Mouse (Mus musculus) forebrain, embryonic 13.5 days (tissue): ENCODE data around the gene Cwc22. TPM values are rescaled to one million over a fixed set of nuclear protein-coding genes. Genes with fewer than 3 reads are reported as not detected.

Experiments used
- ATAC-seq: fragments of 200-750 bp; cut with Nextera tagmentation; 2 replicates; pipeline ENCODE4 v1.8.0; 2017
- H3K27ac ChIP-seq: fragments of 300-500 bp; sonication (generic); 2 replicates; pipeline ENCODE4 v1.5.1; 2015; ENCODE audit warnings: inconsistent platforms, mild to moderate bottlenecking, moderate library complexity
- H3K27me3 ChIP-seq: fragments of 300-500 bp; sonication (generic); 2 replicates; pipeline ENCODE4 v1.6.1; 2015; ENCODE audit warnings: mild to moderate bottlenecking, inconsistent platforms
- H3K36me3 ChIP-seq: fragments of 300-500 bp; sonication (generic); 2 replicates; pipeline ENCODE4 v1.6.1; 2015; ENCODE audit warnings: mild to moderate bottlenecking, inconsistent platforms; ENCODE audit not compliant: poor library complexity, severe bottlenecking
- H3K4me1 ChIP-seq: fragments of 300-500 bp; sonication (generic); 2 replicates; pipeline ENCODE4 v1.6.1; 2015; ENCODE audit warnings: inconsistent platforms
- H3K4me2 ChIP-seq: fragments of 300-500 bp; sonication (generic); 2 replicates; pipeline ENCODE4 v1.6.1; 2015; ENCODE audit warnings: inconsistent platforms, mild to moderate bottlenecking, moderate library complexity
- H3K4me3 ChIP-seq: fragments of 300-500 bp; sonication (generic); 2 replicates; pipeline ENCODE4 v1.5.1; 2015; ENCODE audit warnings: mild to moderate bottlenecking, inconsistent platforms
- H3K9ac ChIP-seq: fragments of 300-500 bp; sonication (generic); 2 replicates; pipeline ENCODE4 v1.6.1; 2015; ENCODE audit warnings: mild to moderate bottlenecking, inconsistent platforms
- H3K9me3 ChIP-seq: fragments of 300-500 bp; sonication (generic); replicated peaks from 2 replicates; pipeline ENCODE4 v1.6.1; 2016; ENCODE audit warnings: inconsistent platforms
- WGBS: fragments of 180-500 bp; shearing (Covaris S2); methylation state at CpG from one replicate; pipeline ENCODE4 v1.1.7; 2015; 5-methylcytosine and 5-hydroxymethylcytosine counted together
- polyA plus RNA-seq: library from polyadenylated mRNA; unstranded; fragments of >200 nt; fragmentation: Nextera tagmentation; extraction: Ambion mirVana; gene quantifications from 2 replicates; pipeline ENCODE4 v1.2.1, GENCODE M21; 2015

Gene Cwc22
- 30.2 and 32.7 TPM in 2 replicates for polyA plus RNA-seq

DNA sequence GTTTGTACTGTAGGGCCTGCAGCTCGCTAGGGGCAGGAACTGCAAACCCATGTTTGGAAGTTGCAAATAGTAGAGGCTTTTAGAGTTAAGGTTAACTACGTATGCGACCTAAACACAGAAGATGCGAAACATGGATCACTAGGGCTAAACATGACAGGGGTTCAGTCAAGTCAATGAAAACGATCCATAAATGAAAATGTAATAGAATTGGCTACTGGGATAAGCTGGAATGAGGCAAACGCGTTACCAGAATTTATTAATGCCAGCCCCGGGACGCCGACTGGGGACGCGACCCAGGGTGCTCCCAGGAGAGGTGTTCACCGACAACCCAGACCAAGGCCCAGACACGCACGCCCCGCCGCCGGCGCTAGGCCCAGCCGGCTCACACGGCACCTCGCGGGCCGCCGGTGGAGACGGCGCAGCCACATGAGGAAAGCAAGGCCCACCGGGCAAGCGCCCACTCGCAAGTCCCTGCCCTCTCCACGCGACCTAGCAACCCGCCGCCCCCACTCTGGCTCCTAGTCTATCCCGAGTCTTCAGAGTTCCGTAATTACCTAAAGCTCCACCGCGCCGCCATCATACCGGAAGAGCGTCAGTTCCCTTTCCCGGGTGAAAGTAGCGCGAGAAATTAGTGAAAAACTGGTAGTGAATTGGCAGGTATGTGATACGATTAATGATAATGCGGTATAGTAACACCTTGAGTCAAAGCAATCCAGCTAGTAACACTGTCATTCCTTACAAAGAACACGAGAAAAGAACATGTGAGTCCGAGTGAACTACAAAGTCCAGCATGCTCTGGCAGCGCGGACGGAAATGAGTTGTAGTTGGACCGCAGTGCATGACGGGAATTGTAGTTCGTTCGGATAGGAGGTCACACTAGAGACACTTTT is at the start of gene Cwc22:
Gene Cwc22 (minus strand): TSS at position 780 of the 890 bp plus-strand sequence.
- ATAC-seq, result peak; percentile 95
- under 1% methylated on average over 51 of the region's 55 CpGs for WGBS
- peak within 1 kb of the TSS; percentile 90 for H3K9ac ChIP-seq

DNA sequence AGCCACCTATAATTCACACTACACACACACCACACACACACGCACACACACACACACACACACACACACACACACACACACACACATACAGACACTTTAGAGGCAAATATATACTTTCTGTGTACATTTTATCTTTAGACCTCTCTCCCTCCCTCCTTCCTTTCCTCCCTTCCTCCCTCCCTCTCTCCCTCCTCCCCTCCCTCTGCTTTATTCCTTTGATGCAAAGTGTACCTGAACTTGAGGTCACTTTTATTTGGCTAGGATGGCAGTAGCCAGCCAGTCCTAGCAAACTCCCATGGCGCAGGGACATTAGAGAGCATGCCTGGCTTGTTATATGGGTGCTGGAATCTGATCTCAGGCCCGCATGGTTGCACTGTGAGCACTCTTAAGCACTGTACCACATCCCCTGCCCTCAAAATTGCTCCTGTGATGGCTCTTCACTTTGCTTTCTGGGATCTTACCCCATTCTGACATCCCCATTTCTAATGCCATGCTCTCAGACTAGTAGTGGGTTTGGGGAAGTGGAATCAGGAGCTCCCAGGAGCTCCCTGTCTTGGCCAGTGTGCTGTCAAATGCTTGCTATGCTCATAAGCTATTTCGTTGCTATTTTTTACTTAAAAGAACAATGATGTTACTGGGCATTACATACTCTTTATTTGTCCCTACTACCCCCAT is 47.7 kb upstream of the Cwc22 start:
- Histone ChIP-seq H3K4me2 (no peak overlapping the region), H3K9me3 (no peaks in the 10 kb centered on the region), H3K4me1 (no peaks in the 10 kb centered on the region), H3K27me3 (no peaks in the 10 kb centered on the region), H3K9ac (no peak overlapping the region), H3K36me3 (no peaks in the 10 kb centered on the region), H3K27ac (no peak overlapping the region), H3K4me3 (no peak overlapping the region)
- no peak for ATAC-seq
- WGBS, result 76% methylated on average over 4 of the region's 4 CpGs

More for the DNA sequence above, at the start of gene Cwc22:
- Histone ChIP-seq H3K27me3 (no peaks in the 10 kb centered on the region), H3K4me3 (peak within 1 kb of the TSS; percentile 78), H3K4me2 (peak within 1 kb of the TSS; percentile 82), H3K27ac (0 out of 2 replicates have a peak within 1 kb of the TSS, but pooled peaks have one; percentile 35), H3K9me3 (no peaks in the 10 kb centered on the region), H3K4me1 (peaks cover 13% of the 10 kb centered on the region), H3K36me3 (no peaks in the 10 kb centered on the region)

DNA sequence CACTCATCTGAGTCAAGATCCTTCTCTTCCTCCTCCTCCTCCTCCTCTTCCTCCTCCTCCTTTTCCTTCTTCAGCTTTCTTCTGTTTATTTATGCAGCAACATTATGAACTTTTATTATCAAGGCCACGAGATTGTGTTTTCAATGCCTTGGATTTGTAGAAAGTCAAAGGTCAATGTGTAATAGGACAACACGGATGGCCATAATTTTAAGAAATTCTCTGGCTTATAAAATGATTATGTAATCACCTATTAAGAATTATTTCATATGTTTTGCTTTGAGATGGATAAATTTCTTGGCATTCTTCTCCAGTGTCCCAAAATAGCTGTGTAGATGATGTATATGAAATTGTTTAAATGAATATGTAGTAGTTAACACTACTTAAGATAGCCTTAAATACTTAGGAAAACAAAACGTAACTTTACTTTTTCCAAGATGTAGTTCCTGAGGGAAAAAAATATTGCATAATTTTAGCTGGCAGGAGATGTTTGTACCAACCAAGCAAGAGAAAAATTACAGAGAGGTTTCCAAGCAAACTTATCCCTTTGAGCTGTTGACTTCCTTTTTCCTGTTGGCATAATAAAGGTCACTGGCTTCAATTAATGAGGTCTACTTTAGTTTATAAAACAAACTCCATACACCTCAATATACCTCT is 46.9 kb upstream of the Cwc22 start:
- H3K9me3 ChIP-seq, result no peaks in the 10 kb centered on the region
- no peaks in the 10 kb centered on the region for H3K4me1 ChIP-seq
- no peaks in the 10 kb centered on the region for H3K27me3 ChIP-seq
- H3K4me3 ChIP-seq, result no peak overlapping the region
- no peak for ATAC-seq
- H3K27ac ChIP-seq, result no peak overlapping the region
- no peak overlapping the region for H3K9ac ChIP-seq
- H3K4me2 ChIP-seq, result no peak overlapping the region
- H3K36me3 ChIP-seq, result no peaks in the 10 kb centered on the region
- WGBS, result 87% methylated on average over 3 of the region's 3 CpGs

DNA sequence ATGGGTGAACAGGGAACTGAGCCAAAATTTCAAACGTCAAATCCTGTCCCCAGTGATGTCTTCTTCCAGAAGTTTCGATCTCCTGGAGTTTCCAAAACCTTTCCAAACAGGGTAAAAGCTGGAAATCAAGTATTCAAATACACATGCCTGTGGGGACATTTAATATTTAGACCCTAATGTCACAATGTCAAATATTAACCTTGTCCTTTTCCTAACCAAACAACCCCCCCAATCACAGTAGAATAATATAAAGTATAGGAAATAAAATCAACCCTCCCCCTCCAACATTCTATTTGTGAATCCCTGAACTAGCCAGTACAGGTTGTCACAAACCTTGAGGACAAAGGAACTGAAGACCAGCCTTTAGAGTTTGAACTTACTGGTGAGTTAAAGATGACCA is 44.6 kb upstream of the Cwc22 start:
- no peaks in the 10 kb centered on the region for H3K27me3 ChIP-seq
- no peaks in the 10 kb centered on the region for H3K36me3 ChIP-seq
- no peak for ATAC-seq
- 56% methylated on average over 2 of the region's 2 CpGs for WGBS
- H3K9ac ChIP-seq, result no peak overlapping the region
- H3K27ac ChIP-seq, result no peak overlapping the region
- no peaks in the 10 kb centered on the region for H3K9me3 ChIP-seq
- H3K4me3 ChIP-seq, result no peak overlapping the region
- H3K4me2 ChIP-seq, result no peak overlapping the region
- H3K4me1 ChIP-seq, result no peaks in the 10 kb centered on the region

DNA sequence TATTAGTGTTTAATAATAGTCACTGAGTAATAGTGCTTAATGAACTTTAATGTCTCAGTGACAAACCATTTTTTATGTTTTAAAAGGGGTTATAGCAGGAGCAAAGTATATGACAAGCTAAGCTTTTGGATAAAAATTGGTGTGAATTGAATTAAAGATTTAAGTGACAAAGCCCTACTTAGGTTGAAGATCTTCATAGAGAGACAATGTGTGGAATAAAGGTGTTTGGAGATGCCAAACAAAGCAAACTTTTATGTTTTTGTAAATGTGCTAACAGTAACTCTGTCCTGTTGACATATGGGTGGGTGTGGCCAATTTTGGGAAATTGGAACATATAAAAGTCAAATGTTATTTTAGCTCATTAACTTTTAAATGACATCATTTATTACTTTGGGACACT is 43.9 kb upstream of the Cwc22 start:
- Histone ChIP-seq H3K27ac (no peak overlapping the region), H3K4me3 (no peak overlapping the region), H3K4me2 (no peak overlapping the region), H3K9ac (no peak overlapping the region), H3K9me3 (no peaks in the 10 kb centered on the region), H3K27me3 (no peaks in the 10 kb centered on the region), H3K36me3 (no peaks in the 10 kb centered on the region), H3K4me1 (no peaks in the 10 kb centered on the region)
- no peak for ATAC-seq

DNA sequence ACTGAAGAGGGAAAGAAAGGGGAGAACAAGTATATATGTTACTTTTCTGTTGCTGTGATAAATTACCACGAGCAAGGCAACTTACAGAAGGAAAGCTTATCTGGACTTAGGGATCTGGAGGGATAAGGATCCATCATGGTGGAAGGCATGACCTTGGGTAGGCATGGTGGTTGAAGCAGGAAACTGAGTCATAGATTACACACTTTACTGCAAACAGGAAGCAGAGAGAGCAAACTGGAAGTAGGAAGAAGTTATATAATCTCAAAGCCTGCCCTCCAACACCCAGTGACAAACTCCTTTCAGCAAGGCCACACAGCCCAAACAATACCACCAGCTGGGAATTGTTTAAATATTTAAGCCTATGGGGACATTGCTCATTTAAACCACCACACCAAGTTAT is 43.2 kb upstream of the Cwc22 start:
- H3K4me1 ChIP-seq, result no peaks in the 10 kb centered on the region
- H3K9me3 ChIP-seq, result no peaks in the 10 kb centered on the region
- 79% methylated on average over 1 of the region's 1 CpGs for WGBS

DNA sequence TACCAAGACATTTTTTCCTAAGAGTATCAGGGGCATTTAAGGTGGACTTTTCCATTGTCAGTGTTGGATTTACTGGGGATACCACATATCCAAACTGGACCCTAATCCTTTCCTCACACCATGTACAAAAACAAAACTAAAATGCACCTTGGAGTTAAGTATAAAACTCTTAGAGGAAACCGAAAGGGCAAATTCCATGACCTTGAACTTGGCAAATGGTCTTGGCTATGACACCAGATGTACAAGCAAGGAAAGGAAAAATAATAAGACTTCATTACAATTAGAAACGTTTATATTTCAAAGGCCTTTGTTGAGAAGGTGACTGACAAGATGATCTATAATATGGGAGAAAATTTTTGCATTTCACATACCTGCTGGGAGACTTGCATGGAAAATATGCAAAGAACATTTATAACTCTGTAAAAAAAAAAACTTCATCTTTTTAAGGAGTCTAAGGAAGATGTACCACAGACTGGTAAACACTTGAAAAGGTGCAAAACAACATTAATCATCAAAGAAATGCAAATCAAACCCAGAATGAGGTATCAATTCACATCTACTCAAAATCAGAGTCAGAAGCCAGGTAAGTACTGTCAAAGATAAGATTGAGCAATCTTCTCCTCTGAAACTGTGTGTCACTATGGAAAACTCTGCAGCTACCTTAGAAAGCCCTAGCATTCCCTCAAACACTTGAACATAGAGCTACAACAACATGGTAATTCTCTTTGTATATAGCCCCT is 40.0 kb upstream of the Cwc22 start:
- 82% methylated on average over 2 of the region's 2 CpGs for WGBS
- no peak for ATAC-seq
- Histone ChIP-seq H3K4me3 (no peak overlapping the region), H3K27ac (no peak overlapping the region), H3K27me3 (no peaks in the 10 kb centered on the region), H3K4me2 (no peak overlapping the region), H3K4me1 (no peaks in the 10 kb centered on the region), H3K9me3 (peaks cover 3% of the 10 kb centered on the region; the same call in 1 of the 2 replicates), H3K9ac (no peak overlapping the region), H3K36me3 (no peaks in the 10 kb centered on the region)

More for the DNA sequence above, 43.2 kb upstream of the Cwc22 start:
- no peak overlapping the region for H3K27ac ChIP-seq
- H3K36me3 ChIP-seq, result no peaks in the 10 kb centered on the region
- no peaks in the 10 kb centered on the region for H3K27me3 ChIP-seq
- H3K4me2 ChIP-seq, result no peak overlapping the region
- H3K9ac ChIP-seq, result no peak overlapping the region
- no peak for ATAC-seq
- H3K4me3 ChIP-seq, result no peak overlapping the region

DNA sequence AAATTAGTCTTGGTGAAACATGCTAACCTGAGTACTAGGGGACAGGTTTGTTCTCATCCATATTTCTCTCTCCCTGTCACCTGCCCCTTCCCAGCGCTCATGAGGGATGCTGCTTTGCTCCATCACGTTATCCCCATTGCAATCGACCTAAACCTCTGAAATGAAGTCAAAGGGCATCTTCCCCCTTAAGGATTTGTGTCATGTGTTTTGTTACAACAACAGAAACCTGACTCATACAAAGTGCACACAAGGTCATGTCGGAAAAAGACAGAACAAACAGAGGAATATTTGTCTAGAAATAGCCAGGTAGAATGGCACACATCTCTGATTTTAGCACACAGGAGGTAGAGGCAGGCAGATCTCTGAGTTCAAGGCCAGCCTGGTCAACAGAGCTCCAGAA is 38.0 kb upstream of the Cwc22 start:
- H3K4me1 ChIP-seq, result no peaks in the 10 kb centered on the region
- no peak for ATAC-seq

DNA sequence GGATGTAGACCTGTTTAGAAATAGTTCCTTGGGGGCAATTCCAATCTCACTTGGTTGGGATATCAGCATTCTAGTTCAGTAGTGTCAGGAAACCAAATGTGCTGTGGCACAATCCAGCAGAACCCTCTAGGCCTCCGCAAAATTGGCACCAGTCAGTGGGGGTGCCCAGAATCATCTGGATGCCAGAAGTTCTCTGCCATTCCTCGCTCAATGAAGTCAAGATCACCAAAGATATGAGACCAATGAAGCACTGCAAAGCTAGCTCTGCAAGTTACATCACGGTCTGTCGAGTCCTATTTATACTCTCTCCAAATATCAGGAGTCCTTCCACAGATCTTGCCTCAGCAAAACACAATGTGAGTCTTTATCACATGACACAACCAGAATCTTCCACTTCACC is 35.7 kb upstream of the Cwc22 start:
- no peaks in the 10 kb centered on the region for H3K27me3 ChIP-seq
- H3K9ac ChIP-seq, result no peak overlapping the region
- H3K27ac ChIP-seq, result no peak overlapping the region
- H3K4me2 ChIP-seq, result no peak overlapping the region
- ATAC-seq, result no peak
- H3K4me1 ChIP-seq, result no peaks in the 10 kb centered on the region
- peaks cover 3% of the 10 kb centered on the region; the same call in 1 of the 2 replicates for H3K9me3 ChIP-seq
- no peak overlapping the region for H3K4me3 ChIP-seq
- no peaks in the 10 kb centered on the region for H3K36me3 ChIP-seq
- 91% methylated on average over 4 of the region's 4 CpGs for WGBS

More for the DNA sequence above, 38.0 kb upstream of the Cwc22 start:
- H3K4me2 ChIP-seq, result no peak overlapping the region
- no peaks in the 10 kb centered on the region for H3K36me3 ChIP-seq
- 84% methylated on average over 4 of the region's 4 CpGs for WGBS
- no peaks in the 10 kb centered on the region for H3K27me3 ChIP-seq
- no peak overlapping the region for H3K9ac ChIP-seq
- peaks cover 3% of the 10 kb centered on the region; the same call in 1 of the 2 replicates for H3K9me3 ChIP-seq
- no peak overlapping the region for H3K4me3 ChIP-seq
- H3K27ac ChIP-seq, result no peak overlapping the region

DNA sequence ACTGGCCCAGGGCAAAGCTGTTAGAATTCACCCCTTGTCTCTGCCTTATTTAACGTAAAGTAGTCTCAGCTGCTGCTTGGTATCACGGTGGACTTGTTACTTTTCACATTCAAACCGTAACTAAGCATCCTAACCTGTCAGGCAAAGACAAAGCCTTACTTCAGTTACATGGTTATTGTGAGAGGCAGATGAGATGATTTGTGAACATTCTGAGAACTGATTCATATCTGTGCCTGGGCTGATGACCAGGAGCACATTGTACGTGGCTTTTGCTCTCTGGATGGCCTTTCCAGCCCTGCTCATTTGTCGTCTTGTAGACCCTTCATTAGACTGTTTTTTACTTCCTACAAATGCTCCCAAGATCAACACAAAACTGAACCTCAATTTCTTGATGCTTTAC is 34.5 kb upstream of the Cwc22 start:
- Histone ChIP-seq H3K27me3 (no peaks in the 10 kb centered on the region), H3K9ac (no peak overlapping the region), H3K27ac (no peak overlapping the region), H3K4me1 (no peaks in the 10 kb centered on the region), H3K4me3 (no peak overlapping the region), H3K9me3 (peaks cover 3% of the 10 kb centered on the region; the same call in 1 of the 2 replicates), H3K4me2 (no peak overlapping the region), H3K36me3 (no peaks in the 10 kb centered on the region)
- ATAC-seq, result no peak
- 92% methylated on average over 5 of the region's 5 CpGs for WGBS

DNA sequence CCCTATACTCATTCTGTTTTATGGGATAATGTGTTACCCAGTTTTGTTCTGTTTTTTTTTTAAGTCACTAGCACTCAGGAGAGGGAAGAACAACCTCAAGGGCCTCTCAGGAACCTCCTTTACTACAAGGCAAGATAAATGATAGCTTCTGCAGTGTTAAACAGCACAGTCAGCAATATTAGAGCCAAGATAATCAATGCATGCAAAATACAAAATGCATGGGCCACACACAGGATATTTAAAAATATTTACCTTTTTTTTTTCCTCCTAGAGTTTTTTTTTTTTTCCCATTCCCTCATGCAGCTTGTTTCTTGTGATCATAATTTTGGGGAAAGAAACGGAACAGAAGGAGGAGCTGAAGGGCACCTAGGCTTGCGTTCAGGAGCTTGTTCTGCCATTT is 33.3 kb upstream of the Cwc22 start:
- ATAC-seq, result no peak
- Histone ChIP-seq H3K27ac (no peak overlapping the region), H3K36me3 (no peaks in the 10 kb centered on the region), H3K4me1 (no peaks in the 10 kb centered on the region), H3K27me3 (no peaks in the 10 kb centered on the region), H3K4me2 (no peak overlapping the region), H3K4me3 (no peak overlapping the region), H3K9ac (no peak overlapping the region), H3K9me3 (peaks cover 3% of the 10 kb centered on the region; the same call in 1 of the 2 replicates)
- WGBS, result 94% methylated on average over 2 of the region's 2 CpGs
